Mouse (Mus musculus) thymus, adult 2 months (tissue): ENCODE data around the gene Ino80b.

Source experiments
- CTCF ChIP-seq: fragments of 200-500 bp; IDR thresholded peaks from 2 replicates; pipeline ENCODE4 v1.5.1; 2012; ENCODE audit warnings: mild to moderate bottlenecking, control low read depth, low read length, moderate library complexity, borderline replicate concordance; ENCODE audit not compliant: control insufficient read depth, poor library complexity, insufficient read depth; ENCODE audit errors: extremely low read depth
- POLR2A ChIP-seq: fragments of 200-500 bp; IDR thresholded peaks from 2 replicates; pipeline ENCODE4 v1.6.1; 2012; ENCODE audit warnings: mild to moderate bottlenecking, low read length, control low read depth, moderate library complexity; ENCODE audit not compliant: control insufficient read depth, poor library complexity, insufficient read depth; ENCODE audit errors: extremely low read depth

GRCm38 (mm10) chr6:83122961-83123360 lies 2.3 kb downstream of the Ino80b start:
- TF ChIP-seq CTCF = no peak
- no peak for TF ChIP-seq POLR2A
